Mouse (Mus musculus) CH12.LX (cell line): ENCODE data around the gene Mctp1.

Experiments used
- CHD1 ChIP-seq: IDR thresholded peaks from 2 replicates; pipeline ENCODE4 v1.6.1; 2012; ENCODE audit warnings: low read depth, low read length, improper control_type of control experiment, inconsistent platforms
- CTCF ChIP-seq, 2 experiments: IDR thresholded peaks in 1 of 2; conservative IDR thresholded peaks in 1 of 2; 2 replicates each; pipeline ENCODE4 v1.5.1; 2011 to 2012; ENCODE audit warnings: low read depth in 2 of 2, low read length in 2 of 2, improper control_type of control experiment in 1 of 2, inconsistent platforms in 1 of 2, mild to moderate bottlenecking in 1 of 2, moderate library complexity in 1 of 2
- E2F4 ChIP-seq: IDR thresholded peaks from 2 replicates; pipeline ENCODE4 v1.6.1; 2011; ENCODE audit warnings: low read depth, low read length, improper control_type of control experiment; ENCODE audit not compliant: insufficient replicate concordance
- EP300 ChIP-seq: IDR thresholded peaks from 2 replicates; pipeline ENCODE4 v1.6.1; 2011; ENCODE audit warnings: low read length, improper control_type of control experiment
- HCFC1 ChIP-seq: IDR thresholded peaks from 2 replicates; pipeline ENCODE4 v1.6.1; 2012; ENCODE audit warnings: low read depth, mild to moderate bottlenecking, inconsistent platforms, low read length, improper control_type of control experiment
- JUND ChIP-seq: conservative IDR thresholded peaks from 2 replicates; pipeline ENCODE4 v1.6.1; 2011; ENCODE audit warnings: low read depth, low read length, improper control_type of control experiment
- MAX ChIP-seq: IDR thresholded peaks from 2 replicates; pipeline ENCODE4 v1.6.1; 2011; ENCODE audit warnings: low read length, improper control_type of control experiment
- POLR2A ChIP-seq: IDR thresholded peaks from 2 replicates; pipeline ENCODE4 v1.6.1; 2011; ENCODE audit warnings: low read depth, mild to moderate bottlenecking, improper control_type of control experiment, low read length
- POLR2AphosphoS2 ChIP-seq: IDR thresholded peaks from 2 replicates; pipeline ENCODE4 v1.6.1; 2011; ENCODE audit warnings: low read depth, low read length, improper control_type of control experiment
- RAD21 ChIP-seq: IDR thresholded peaks from 2 replicates; pipeline ENCODE4 v1.6.1; 2011; ENCODE audit warnings: low read depth, mild to moderate bottlenecking, low read length, improper control_type of control experiment, moderate library complexity
- TCF12 ChIP-seq: IDR thresholded peaks from 2 replicates; pipeline ENCODE4 v1.6.1; 2014; ENCODE audit warnings: low read depth, mild to moderate bottlenecking, inconsistent platforms, low read length, improper control_type of control experiment
- USF1 ChIP-seq: IDR thresholded peaks from 2 replicates; pipeline ENCODE4 v1.6.1; 2014; ENCODE audit warnings: low read depth, mild to moderate bottlenecking, inconsistent platforms, low read length, improper control_type of control experiment
- USF2 ChIP-seq: conservative IDR thresholded peaks from 2 replicates; pipeline ENCODE4 v1.6.1; 2011; ENCODE audit warnings: low read depth, low read length, improper control_type of control experiment
- ZNF384 ChIP-seq: IDR thresholded peaks from 2 replicates; pipeline ENCODE4 v1.6.1; 2012; ENCODE audit warnings: low read depth, low read length, improper control_type of control experiment, inconsistent platforms

- TF ChIP-seq POLR2A: no peak
- no peak for TF ChIP-seq CTCF (conservative IDR thresholded peaks at IDR 0.05 in 1 of 2, IDR thresholded peaks at IDR 0.05 in 1 of 2; ENCODE audit: low read depth in 2 of 2, low read length in 2 of 2)
- no peak for TF ChIP-seq CHD1
- no peak for TF ChIP-seq EP300
- TF ChIP-seq HCFC1: no peak
- no peak for TF ChIP-seq MAX
- no peak for TF ChIP-seq USF2
- no peak for TF ChIP-seq TCF12
- TF ChIP-seq POLR2AphosphoS2: no peak
- no peak for TF ChIP-seq ZNF384
- TF ChIP-seq E2F4: no peak
- TF ChIP-seq USF1: no peak
- no peak for TF ChIP-seq JUND
- no peak for TF ChIP-seq RAD21
Observed at GRCm38 (mm10) chr13:76638282-76638681, 253.9 kb downstream of the Mctp1 start.
